Mouse (Mus musculus) neutrophil, adult 5-6 weeks (primary cell): Measurements from ENCODE around the gene Bank1. TPM values are rescaled to one million over a fixed set of nuclear protein-coding genes. Genes with fewer than 3 reads are reported as not detected.
A peak's percentile ranks its signal among the peaks of the same experiment; 100 is the strongest.

Experiments
- ATAC-seq: fragments of 151-379, 151-347 bp; 2 replicates; pipeline ENCODE4 v1.8.0; 2017; ENCODE audit warnings: mild to moderate bottlenecking, moderate TSS enrichment; ENCODE audit not compliant: insufficient number of reproducible peaks, poor library complexity, low FRiP score, severe bottlenecking; ENCODE audit errors: extremely low read depth
- total RNA-seq: library from RNA; stranded (forward); fragments of 200-1000 nt; gene quantifications from 2 replicates; pipeline ENCODE4 v1.2.3, GENCODE M21; 2017

Bank1 gene
- total RNA-seq, 1 experiment from 2014 or later, result 704 TPM

- ATAC-seq, result no peak
These were observed 178.7 kb downstream of the Bank1 start for GRCm38 (mm10) chr3:136147166-136147565.

DNA sequence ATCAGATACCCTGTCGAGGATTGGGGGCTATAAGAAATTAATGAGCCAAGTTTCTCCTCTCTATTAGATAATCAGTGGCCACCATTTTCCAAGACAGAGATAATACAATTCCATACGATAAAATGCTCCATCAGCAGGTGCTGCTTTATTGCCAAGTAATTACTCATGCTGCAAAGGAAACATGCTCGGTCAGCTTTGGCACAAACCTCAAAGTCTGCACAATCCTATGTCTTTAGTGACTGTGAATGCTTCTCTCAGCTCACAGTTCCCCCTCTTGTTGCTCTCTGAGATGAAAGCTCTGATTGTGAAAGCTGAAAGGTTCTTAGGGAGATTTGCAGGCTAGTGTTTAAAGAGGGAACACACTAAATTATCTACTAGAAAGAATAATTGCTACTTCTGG, 193.9 kb downstream of the Bank1 start:
- ATAC-seq, result no peak

- no peak for ATAC-seq
These were observed 210.2 kb downstream of the Bank1 start for GRCm38 (mm10) chr3:136115478-136116215.

DNA sequence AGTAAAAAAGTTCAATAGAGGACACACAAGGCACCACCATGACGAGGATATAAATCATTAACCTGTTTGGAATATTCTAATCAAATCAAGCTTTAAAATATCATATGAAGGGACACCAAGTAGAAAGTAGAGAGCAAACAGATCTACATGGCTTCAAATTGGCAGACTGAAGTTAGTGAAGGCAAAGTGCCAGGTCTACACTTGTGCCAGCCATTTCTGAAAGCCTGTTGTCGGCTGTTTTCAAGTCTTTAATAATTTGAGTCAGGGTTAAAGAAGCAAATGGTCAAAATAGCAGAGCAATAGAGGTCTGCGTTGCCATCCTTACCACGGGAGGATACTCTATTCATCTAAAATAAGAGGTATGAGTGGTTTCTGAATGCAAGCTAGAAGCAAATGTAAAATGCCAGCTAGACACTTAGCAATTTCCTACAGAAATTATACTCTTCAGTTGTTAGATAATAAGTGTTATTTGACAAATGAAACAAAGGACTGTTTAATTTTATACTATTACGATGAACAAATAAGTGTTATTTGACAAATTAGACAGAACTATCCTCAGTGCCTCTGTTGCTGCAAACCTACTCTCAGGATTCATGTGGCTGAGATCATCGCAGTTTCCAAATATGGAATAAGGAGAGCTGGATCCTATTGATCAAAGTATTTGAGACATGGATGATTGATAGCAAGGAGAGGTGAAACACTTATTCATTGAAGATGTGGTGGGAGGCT, 216.3 kb downstream of the Bank1 start:
- ATAC-seq, result no peak

- ATAC-seq, result no peak
These were observed 219.4 kb downstream of the Bank1 start for GRCm38 (mm10) chr3:136106452-136106851.

DNA sequence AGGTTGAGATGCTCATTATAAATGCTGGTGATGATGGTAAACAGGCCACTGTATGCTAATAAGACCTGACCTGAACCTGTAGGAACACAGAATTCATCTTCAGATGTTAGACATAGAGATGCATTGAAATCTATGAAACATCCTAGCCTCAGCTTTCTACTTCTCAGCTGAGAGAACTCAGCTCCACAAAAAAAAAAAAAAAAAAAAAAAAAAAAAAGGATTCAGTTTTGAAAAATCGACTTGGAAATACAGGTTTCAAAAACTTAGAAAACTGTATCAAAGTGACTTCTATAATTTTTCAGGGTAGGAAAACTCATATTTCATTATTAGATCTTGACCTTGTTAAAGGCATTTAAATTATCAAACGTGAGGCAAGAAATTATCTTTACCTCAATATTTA, 222.5 kb downstream of the Bank1 start:
- no peak for ATAC-seq

DNA sequence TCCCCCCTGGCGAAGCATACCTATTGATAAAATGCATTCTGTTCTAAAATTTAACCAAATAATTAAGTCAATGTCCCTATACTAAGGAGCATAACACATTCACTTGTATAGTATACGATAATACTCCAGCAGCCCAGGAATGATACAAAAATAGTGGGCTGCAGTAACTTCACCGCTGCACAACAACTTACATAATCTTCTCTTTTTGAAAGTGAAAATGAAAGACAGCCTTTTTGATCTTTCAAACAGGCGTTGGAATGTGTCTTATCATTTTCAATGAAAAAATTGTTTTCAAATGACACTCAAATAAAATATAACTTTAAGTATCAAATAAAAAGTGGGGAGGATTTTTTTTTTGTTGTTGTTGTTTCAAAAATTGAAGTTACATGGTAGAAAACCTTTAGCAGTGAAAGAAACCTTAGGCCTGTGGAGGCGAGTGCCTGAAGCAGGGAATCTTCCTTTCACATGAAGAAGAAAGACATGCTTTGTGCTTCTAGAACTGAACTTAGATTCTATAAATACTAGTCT, 224.8 kb downstream of the Bank1 start:
- ATAC-seq, result no peak

DNA sequence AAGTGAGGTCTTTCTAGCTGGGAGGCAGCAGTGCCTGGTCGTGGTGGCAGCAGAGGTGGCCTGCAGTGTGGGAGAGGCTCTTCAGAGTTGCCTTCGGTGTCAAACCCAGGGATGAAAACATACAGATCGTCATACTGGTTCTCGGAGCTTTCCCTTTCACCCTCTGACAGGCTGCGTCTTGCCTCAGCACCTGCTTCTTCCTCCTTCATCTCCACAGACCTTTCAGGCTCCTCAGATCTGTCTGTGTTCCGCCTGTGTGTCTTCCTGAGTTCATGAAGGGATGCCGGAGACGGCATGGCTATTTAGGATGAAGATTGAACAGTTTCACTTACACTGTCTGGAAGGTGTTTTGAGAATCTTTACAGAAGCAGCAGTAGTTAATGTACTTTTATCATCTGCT, 225.6 kb downstream of the Bank1 start:
- ATAC-seq, result no peak

DNA sequence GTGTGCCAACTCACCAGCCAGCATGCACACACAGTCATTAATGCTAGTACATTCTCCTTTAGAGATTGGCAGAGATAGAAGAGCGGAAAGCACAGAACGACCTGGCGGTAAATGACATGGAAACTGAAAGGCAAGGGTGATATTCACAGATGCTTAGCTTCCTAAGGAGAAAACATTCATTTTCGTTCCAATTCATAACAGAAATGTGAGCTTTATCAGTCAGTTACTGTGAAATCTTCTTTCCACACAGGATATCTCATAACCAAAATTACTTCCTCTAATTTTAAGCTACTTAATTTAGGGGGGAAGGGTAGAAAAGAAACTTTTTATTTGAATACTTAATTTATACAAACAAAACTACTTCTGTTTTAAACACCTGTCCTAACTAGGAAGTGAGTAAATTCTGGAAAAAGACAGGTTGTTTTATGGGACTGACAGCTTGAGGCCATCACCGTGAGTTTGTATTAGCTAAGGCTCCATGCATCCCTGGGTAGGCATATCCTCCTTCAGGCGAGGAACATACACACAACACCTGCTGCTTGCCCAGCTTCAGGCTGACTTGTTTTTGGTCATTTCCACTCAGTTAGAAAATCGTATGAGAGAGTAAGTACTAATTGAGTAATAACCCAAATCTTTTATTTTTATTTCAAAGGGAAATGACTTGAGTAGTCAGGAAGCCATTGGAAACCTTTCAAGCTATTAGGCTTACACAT, 238.8 kb downstream of the Bank1 start:
- ATAC-seq, result no peak

- 0 out of 2 replicates have a peak, but pooled peaks have one; percentile 26 for ATAC-seq
These were observed 239.4 kb downstream of the Bank1 start for GRCm38 (mm10) chr3:136086431-136086830.

GRCm38 (mm10) chr3:136085077-136085476, 240.8 kb downstream of the Bank1 start:
- no peak for ATAC-seq

DNA sequence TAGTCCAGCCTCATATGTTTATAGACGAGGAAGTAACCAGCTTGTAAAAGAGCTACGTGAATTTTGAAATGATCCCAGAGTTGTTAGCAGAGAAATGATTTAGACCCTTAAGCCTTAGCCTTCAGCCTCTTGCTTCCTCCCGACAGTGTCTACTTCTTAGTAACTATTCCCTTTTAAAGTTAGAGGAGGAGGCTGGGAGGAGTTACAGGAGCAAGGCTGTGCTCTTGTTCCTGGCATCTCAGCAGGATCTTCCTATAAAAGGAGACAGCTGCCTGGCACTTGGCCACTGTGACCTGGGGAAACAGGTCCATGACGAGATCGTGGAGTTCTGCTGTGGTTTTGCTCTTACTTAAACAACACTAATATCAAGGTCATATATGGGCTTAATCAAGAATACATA, 241.8 kb downstream of the Bank1 start:
- ATAC-seq, result no peak

DNA sequence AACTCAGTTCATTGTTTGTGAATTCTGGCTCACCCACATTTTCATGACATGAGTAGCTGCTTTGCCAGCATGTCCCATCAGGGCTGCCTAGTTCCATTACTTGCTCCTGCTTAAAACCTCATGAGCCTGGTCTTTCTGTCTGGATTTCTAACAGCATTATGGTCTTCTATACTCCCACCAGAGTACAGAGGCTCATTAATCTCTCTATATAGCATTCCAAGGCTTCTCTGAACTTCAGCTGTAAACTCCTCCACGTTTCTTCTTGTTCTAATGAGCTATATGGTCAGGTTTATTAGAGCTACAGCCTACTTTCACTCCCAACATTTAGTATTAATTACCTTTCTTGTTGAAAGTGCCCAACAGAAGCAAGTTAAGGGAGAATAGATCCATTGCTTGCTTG, 244.6 kb downstream of the Bank1 start:
- no peak for ATAC-seq

DNA sequence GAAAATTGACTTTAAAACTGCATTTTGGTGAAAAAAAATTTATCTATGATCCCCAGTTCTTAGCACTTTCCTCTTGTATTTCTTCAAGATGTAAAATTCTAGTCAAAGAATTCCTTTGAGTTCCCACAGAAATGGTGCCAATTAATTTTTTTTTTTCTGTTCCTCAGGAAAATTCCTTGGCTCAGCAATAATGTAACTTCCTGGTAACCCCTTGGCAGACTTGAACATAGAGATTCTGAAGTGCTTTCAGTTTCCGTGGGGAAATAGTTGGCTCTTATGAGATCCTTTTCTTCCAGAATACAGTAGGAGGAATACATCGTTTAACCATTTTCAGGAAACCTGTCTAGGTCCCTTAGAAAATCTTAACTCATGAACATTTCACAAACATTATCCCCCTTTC, 247.3 kb downstream of the Bank1 start:
- no peak for ATAC-seq

GRCm38 (mm10) chr3:136070394-136070793, 255.5 kb downstream of the Bank1 start:
- ATAC-seq, result no peak

DNA sequence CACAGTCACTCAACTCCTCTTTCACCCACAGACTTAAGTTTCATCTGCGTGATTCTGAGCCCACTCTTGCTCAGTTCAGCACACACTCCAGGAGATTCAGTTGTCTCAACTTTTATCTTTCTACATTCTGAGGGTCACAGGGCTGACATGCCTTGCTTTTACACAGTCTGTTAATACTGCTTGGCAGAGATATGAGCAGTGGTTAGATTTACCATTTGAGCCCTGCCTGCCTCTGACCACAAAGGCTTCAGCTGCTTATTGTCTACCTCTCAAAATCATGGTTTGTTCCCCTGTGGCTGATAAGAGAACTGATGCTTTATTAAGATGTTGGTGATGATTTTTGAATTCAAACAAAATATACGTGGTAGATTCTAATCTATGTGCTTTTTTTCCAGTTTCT, 264.0 kb downstream of the Bank1 start:
- no peak for ATAC-seq

DNA sequence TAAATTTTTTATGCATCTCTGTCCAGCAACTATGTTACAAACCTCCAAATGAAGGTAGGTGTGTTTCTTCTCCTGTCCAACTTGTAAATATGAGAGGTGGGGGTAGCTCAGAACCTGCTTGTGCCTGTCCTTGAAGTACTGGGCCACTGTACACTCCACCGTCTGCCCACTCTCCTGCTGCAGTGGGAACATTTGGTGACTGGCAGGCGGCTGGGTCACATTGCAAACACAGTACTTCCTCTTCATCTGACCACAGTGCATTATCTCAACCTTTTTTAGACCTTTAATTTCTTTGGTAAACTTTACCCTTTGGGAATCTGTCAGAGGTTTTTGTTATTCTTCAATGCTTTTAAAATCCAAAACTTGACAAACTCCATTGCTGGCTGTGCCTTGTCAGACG, 275.2 kb downstream of the Bank1 start:
- ATAC-seq, result no peak

GRCm38 (mm10) chr3:136050215-136050614, 275.7 kb downstream of the Bank1 start:
- ATAC-seq, result no peak

DNA sequence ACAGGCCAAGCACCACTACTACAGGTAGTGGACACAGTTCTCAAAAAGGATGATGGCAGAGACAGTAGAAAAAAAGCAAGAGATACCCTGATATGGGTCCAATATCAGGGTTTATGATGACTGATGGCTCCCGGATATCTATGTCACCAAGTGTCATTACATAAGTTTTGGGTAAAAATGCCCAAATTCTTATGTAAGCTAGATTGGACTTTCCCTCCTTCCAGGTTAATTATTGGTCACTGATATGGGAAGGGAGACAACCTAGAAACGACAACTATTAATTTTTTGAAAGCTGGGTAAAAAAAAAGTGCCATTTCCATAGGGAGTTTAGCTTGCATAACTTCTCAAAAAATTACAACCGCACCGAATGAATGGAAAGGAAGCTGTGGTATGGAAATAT, 277.8 kb downstream of the Bank1 start:
- ATAC-seq, result no peak

DNA sequence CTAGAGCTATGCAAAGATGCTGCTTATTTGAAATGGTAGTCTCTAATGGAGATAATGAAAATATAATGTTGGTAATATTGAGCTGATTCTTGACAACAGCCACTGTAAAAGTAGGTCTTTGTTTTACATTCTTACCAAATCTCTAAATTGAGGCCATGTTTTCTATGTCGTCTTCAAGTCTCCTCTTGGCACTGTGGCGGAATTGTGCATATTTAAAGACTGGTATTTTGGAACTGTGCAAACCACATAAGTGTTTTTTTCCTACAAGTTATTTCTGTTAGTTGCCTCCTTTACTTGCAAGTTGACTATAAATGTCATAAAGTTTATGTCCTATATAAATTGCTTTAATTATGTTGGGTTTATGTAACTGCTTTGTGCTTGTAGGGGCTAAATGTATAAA, 280.5 kb downstream of the Bank1 start:
- ATAC-seq, result no peak
